Mouse (Mus musculus) embryonic fibroblast, embryonic 13.5 days (primary cell): ENCODE measurements around the gene Bhlha9.

Experiments used
- CTCF ChIP-seq: IDR thresholded peaks from 2 replicates; pipeline ENCODE4 v1.5.1; 2011; ENCODE audit warnings: mild to moderate bottlenecking, control low read depth, low read length, moderate library complexity, borderline replicate concordance; ENCODE audit not compliant: insufficient read depth
- POLR2A ChIP-seq: IDR thresholded peaks from 2 replicates; pipeline ENCODE4 v1.6.1; 2011; ENCODE audit warnings: low read depth, mild to moderate bottlenecking, control low read depth, low read length, moderate library complexity

- TF ChIP-seq POLR2A (no peak), CTCF (no peak)
Observed at GRCm38 (mm10) chr11:76624071-76624470, 48.2 kb upstream of the Bhlha9 start.
